Mouse (Mus musculus): ENCODE measurements around the gene Adss. TPM values are rescaled to one million over a fixed set of nuclear protein-coding genes. Genes with fewer than 3 reads are reported as not detected.

Gene Adss
- total and polyA plus RNA-seq, 3 experiments = 4.3 to 7.8 (median 6.6) TPM

- H3K27me3 ChIP-seq (ENCODE audit: control insufficient read depth, insufficient read depth, low read length) = no peaks in the 10 kb centered on the region
- H3K36me3 ChIP-seq (ENCODE audit: control insufficient read depth, insufficient read depth, low read length) = peaks cover 5% of the 10 kb centered on the region
- H3K4me3 ChIP-seq = peak overlapping the region; percentile 82
- peak overlapping the region; percentile 83 for H3K27ac ChIP-seq
- H3K79me2 ChIP-seq (replicated peaks; ENCODE audit: control insufficient read depth, insufficient read depth, low read length) = 0 out of 2 replicates have a peak, but pooled peaks cover 1% of the 10 kb centered on the region
- peak overlapping the region; percentile 82 for H3K9ac ChIP-seq (ENCODE audit: low read depth, low read length)
- peak in 1 of 2 experiments; percentile 76 for DNase-seq
- intact Hi-C loops (cut with DNase I) = loop anchor here (5.0 to 10.0 kb wide), 3 partner anchors 187 to 609 kb away; partner anchors contain the start of genes Catspere2, Desi2 and Efcab2
- TF ChIP-seq EP300 (IDR thresholded peaks at IDR 0.05; ENCODE audit: insufficient read depth, low read depth, low read length) (no peak), CTCF (IDR thresholded peaks at IDR 0.05) (no peak), POLR2A (IDR thresholded peaks at IDR 0.05; ENCODE audit: insufficient read depth, low read depth, low read length) (no peak)
- WGBS = 1% methylated on average over 40 of the region's 41 CpGs
- H3K4me1 ChIP-seq (ENCODE audit: control insufficient read depth, insufficient read depth, low read length) = peaks cover 6% of the 10 kb centered on the region
Measured at GRCm38 (mm10) chr1:177795421-177796192, 704 bp downstream of the Adss start.

- Histone ChIP-seq H3K27me3 (ENCODE audit: control insufficient read depth, insufficient read depth, low read length) (no peaks in the 10 kb centered on the region), H3K9ac (ENCODE audit: low read depth, low read length) (no peak overlapping the region), H3K4me3 (peak overlapping the region; percentile 82), H3K79me2 (replicated peaks; ENCODE audit: control insufficient read depth, insufficient read depth, low read length) (0 out of 2 replicates have a peak, but pooled peaks cover 1% of the 10 kb centered on the region), H3K4me1 (ENCODE audit: control insufficient read depth, insufficient read depth, low read length) (peaks cover 6% of the 10 kb centered on the region), H3K27ac (peak overlapping the region; percentile 83; the same call in 1 of the 2 replicates), H3K36me3 (ENCODE audit: control insufficient read depth, insufficient read depth, low read length) (peaks cover 5% of the 10 kb centered on the region)
- TF ChIP-seq EP300 (IDR thresholded peaks at IDR 0.05; ENCODE audit: insufficient read depth, low read depth, low read length) (no peak), POLR2A (IDR thresholded peaks at IDR 0.05; ENCODE audit: insufficient read depth, low read depth, low read length) (no peak), CTCF (IDR thresholded peaks at IDR 0.05) (no peak)
- DNase-seq = peak; percentile 6 to 19
- 27% methylated on average over 8 of the region's 8 CpGs for WGBS
- intact Hi-C loops (cut with DNase I) = loop anchor here (5.0 to 10.0 kb wide), 3 partner anchors 187 to 610 kb away; partner anchors contain the start of genes Catspere2, Desi2 and Efcab2
Measured at GRCm38 (mm10) chr1:177794866-177795265, 1.4 kb downstream of the Adss start.

GRCm38 (mm10) chr1:177792835-177793234, 3.5 kb downstream of the Adss start:
- intact Hi-C loops (cut with DNase I) = loop anchor here (10.0 kb wide), 2 partner anchors 392 to 612 kb away; partner anchors contain the start of genes Desi2 and Efcab2
- H3K27ac ChIP-seq = no peak overlapping the region
- peaks cover 6% of the 10 kb centered on the region for H3K4me1 ChIP-seq (ENCODE audit: control insufficient read depth, insufficient read depth, low read length)
- no peak for DNase-seq
- H3K79me2 ChIP-seq (replicated peaks; ENCODE audit: control insufficient read depth, insufficient read depth, low read length) = peaks cover 3% of the 10 kb centered on the region; the same call in 1 of the 2 replicates
- H3K9ac ChIP-seq (ENCODE audit: low read depth, low read length) = no peak overlapping the region
- TF ChIP-seq POLR2A (IDR thresholded peaks at IDR 0.05; ENCODE audit: insufficient read depth, low read depth, low read length) (no peak), CTCF (IDR thresholded peaks at IDR 0.05) (no peak), EP300 (IDR thresholded peaks at IDR 0.05; ENCODE audit: insufficient read depth, low read depth, low read length) (no peak)
- 75% methylated on average over 3 of the region's 3 CpGs for WGBS
- no peak overlapping the region for H3K4me3 ChIP-seq
- H3K27me3 ChIP-seq (ENCODE audit: control insufficient read depth, insufficient read depth, low read length) = no peaks in the 10 kb centered on the region
- H3K36me3 ChIP-seq (ENCODE audit: control insufficient read depth, insufficient read depth, low read length) = peaks cover 5% of the 10 kb centered on the region

- TF ChIP-seq POLR2A (IDR thresholded peaks at IDR 0.05; ENCODE audit: insufficient read depth, low read depth, low read length) (no peak), CTCF (IDR thresholded peaks at IDR 0.05) (no peak), EP300 (IDR thresholded peaks at IDR 0.05; ENCODE audit: insufficient read depth, low read depth, low read length) (no peak)
- Histone ChIP-seq H3K4me1 (ENCODE audit: control insufficient read depth, insufficient read depth, low read length) (no peaks in the 10 kb centered on the region), H3K27ac (no peak overlapping the region), H3K27me3 (ENCODE audit: control insufficient read depth, insufficient read depth, low read length) (no peaks in the 10 kb centered on the region), H3K36me3 (ENCODE audit: control insufficient read depth, insufficient read depth, low read length) (peaks cover 5% of the 10 kb centered on the region), H3K79me2 (replicated peaks; ENCODE audit: control insufficient read depth, insufficient read depth, low read length) (no peaks in the 10 kb centered on the region; the same call in 1 of the 2 replicates), H3K4me3 (no peak overlapping the region), H3K9ac (ENCODE audit: low read depth, low read length) (no peak overlapping the region)
- 84% methylated on average over 2 of the region's 2 CpGs for WGBS
- no peak for DNase-seq
- intact Hi-C loops (cut with DNase I) = no loop called here
Measured at GRCm38 (mm10) chr1:177777397-177777796, 18.9 kb downstream of the Adss start.

DNA sequence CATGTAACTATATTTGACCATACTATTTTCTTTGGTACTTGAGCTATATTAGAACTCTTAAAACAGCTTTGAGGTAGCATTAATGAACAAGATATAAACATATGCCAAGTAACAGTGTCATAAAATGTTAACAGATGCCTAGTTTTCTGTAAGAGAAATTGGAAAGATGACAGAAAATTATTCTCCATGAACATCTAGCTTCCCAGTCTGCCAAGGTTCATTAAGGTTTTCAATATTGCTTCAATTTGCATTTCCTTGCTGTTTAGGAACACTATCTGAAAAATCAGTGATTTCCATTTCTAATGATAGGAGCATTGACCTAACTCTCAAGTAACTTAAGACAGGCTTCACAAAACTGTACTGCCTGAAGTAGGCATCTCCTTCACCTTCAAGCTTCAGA, 27.4 kb downstream of the Adss start:
- H3K27ac ChIP-seq = no peak overlapping the region
- H3K27me3 ChIP-seq (ENCODE audit: control insufficient read depth, insufficient read depth, low read length) = no peaks in the 10 kb centered on the region
- no peak for DNase-seq
- H3K36me3 ChIP-seq (ENCODE audit: control insufficient read depth, insufficient read depth, low read length) = peaks cover 3% of the 10 kb centered on the region
- intact Hi-C loops (cut with DNase I) = no loop called here
- H3K9ac ChIP-seq (ENCODE audit: low read depth, low read length) = no peak overlapping the region
- H3K4me1 ChIP-seq (ENCODE audit: control insufficient read depth, insufficient read depth, low read length) = no peaks in the 10 kb centered on the region
- TF ChIP-seq CTCF (IDR thresholded peaks at IDR 0.05) (no peak), POLR2A (IDR thresholded peaks at IDR 0.05; ENCODE audit: insufficient read depth, low read depth, low read length) (no peak), EP300 (IDR thresholded peaks at IDR 0.05; ENCODE audit: insufficient read depth, low read depth, low read length) (no peak)
- H3K4me3 ChIP-seq = no peak overlapping the region
- H3K79me2 ChIP-seq (replicated peaks; ENCODE audit: control insufficient read depth, insufficient read depth, low read length) = no peaks in the 10 kb centered on the region

- Histone ChIP-seq H3K9ac (ENCODE audit: low read depth, low read length) (no peak overlapping the region), H3K4me3 (no peak overlapping the region), H3K79me2 (replicated peaks; ENCODE audit: control insufficient read depth, insufficient read depth, low read length) (no peaks in the 10 kb centered on the region), H3K36me3 (ENCODE audit: control insufficient read depth, insufficient read depth, low read length) (no peaks in the 10 kb centered on the region; the same call in 1 of the 2 replicates), H3K27ac (no peak overlapping the region), H3K4me1 (ENCODE audit: control insufficient read depth, insufficient read depth, low read length) (no peaks in the 10 kb centered on the region), H3K27me3 (ENCODE audit: control insufficient read depth, insufficient read depth, low read length) (no peaks in the 10 kb centered on the region)
- DNase-seq = no peak
- 97% methylated on average over 5 of the region's 5 CpGs for WGBS
- intact Hi-C loops (cut with DNase I) = no loop called here
- TF ChIP-seq EP300 (IDR thresholded peaks at IDR 0.05; ENCODE audit: insufficient read depth, low read depth, low read length) = no peak
- no peak for TF ChIP-seq CTCF (IDR thresholded peaks at IDR 0.05)
- TF ChIP-seq POLR2A (IDR thresholded peaks at IDR 0.05; ENCODE audit: insufficient read depth, low read depth, low read length) = no peak
Measured at GRCm38 (mm10) chr1:177757249-177757648, 39.1 kb downstream of the Adss start.
